Mouse (Mus musculus): ENCODE measurements at regions not wholly inside any gene's neighbourhood (a gene's known extent, or its start where the extent isn't known, plus 50 kb on each side); places are given as distances from the start of the nearest gene placed in this dataset.

- DNase-seq (ENCODE audit: low read depth, low spot score) = peak; percentile 20
Measured at GRCm38 (mm10) chr12:62881202-62881601, 1358.3 kb downstream of the Lrfn5 start.

GRCm38 (mm10) chr12:62892851-62893632, 1370.1 kb downstream of the Lrfn5 start:
- DNase-seq (ENCODE audit: low read depth, low spot score) = no peak

Measured in brain, embryonic 18.5 days (tissue).